Comparison of ENCODE assay signal across 11 mouse cellular contexts in the genomic region with DNA sequence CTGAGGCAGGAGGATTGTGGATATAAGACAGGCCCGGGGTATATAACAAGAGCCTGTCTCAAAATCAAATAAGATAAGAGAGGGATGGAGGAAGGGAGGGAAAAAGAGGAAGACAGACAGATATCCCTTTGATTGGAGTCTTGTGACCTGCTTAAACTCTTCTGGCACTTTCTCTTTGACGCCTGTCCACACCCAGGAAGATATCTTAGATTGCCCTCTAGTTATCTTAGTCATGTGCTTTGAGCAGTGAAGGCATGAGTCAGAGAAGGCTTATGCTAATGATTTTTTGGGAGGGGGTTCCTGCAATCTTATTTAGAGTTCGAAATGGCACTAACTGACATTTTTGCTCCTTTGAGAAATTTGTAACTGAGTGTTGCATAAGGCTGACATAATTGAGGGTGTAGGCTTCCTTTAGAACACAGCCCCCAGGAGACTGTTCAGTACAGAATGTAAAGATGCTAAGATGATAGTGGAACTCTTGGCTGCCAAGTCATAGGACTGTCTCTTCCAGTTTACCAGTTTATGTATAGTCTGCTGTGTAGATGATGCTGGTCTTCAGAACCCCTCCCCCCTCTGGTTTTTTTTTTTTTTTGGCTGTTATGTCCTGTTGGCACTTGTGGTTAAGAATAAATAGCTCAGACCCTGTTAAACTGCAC. TPM values are rescaled to one million over a fixed set of nuclear protein-coding genes. Genes with fewer than 3 reads are reported as not detected.
DNase-seq lines count a peak whose midpoint lies in the region; ATAC-seq and TF ChIP-seq lines count a peak whose summit lies in the region.
"Had no signal": no experiment of that assay in that cellular context is flagged by ENCODE, and none has a peak within 500 bp of the region (broad histone marks: within the 10 kb centered on the region; RNA-seq: fewer than 3 reads in every experiment).

No protein-coding gene starts in this region.

- no peaks in the 10 kb centered on the region for H3K27me3 ChIP-seq in heart, embryonic 15.5 days
- no peaks in the 10 kb centered on the region for H3K27me3 ChIP-seq in stomach, embryonic 15.5 days (replicated peaks)
- no peaks in the 10 kb centered on the region for H3K27me3 ChIP-seq in stomach, postnatal 0 days (ENCODE audit: control insufficient read depth, insufficient read depth, low read length)
- no peaks in the 10 kb centered on the region for H3K27me3 ChIP-seq in intestine, embryonic 15.5 days (replicated peaks)
- no peaks in the 10 kb centered on the region for H3K27me3 ChIP-seq in forebrain, embryonic 14.5 days (replicated peaks; ENCODE audit: control insufficient read depth, insufficient read depth, low read length)
- H3K27me3 ChIP-seq: limb, embryonic 12.5 days had no signal

- no peak overlapping the region for H3K4me2 ChIP-seq in heart, embryonic 15.5 days
- H3K4me2 ChIP-seq in stomach, embryonic 15.5 days: no peak overlapping the region
- no peak overlapping the region for H3K4me2 ChIP-seq in stomach, postnatal 0 days (replicated peaks; ENCODE audit: low read depth)
- no peak overlapping the region for H3K4me2 ChIP-seq in intestine, embryonic 15.5 days (replicated peaks)
- no peak overlapping the region for H3K4me2 ChIP-seq in forebrain, embryonic 14.5 days (ENCODE audit: low read length)
- H3K4me2 ChIP-seq: limb, embryonic 12.5 days had no signal

- peak overlapping the region; percentile 50 for H3K27ac ChIP-seq in heart, embryonic 15.5 days
- peak overlapping the region; percentile 37 for H3K27ac ChIP-seq in stomach, embryonic 15.5 days
- no peak overlapping the region; the same call in 1 of the 2 replicates for H3K27ac ChIP-seq in stomach, postnatal 0 days (replicated peaks)
- H3K27ac ChIP-seq in intestine, embryonic 15.5 days: peak overlapping the region; percentile 22; the same call in 1 of the 2 replicates
- no peak overlapping the region for H3K27ac ChIP-seq in forebrain, embryonic 14.5 days (ENCODE audit: low read depth, low read length)
- H3K27ac ChIP-seq: limb, embryonic 12.5 days had no signal

- no peak for DNase-seq in heart, postnatal 10 days
- no peak for DNase-seq in stomach, postnatal 0 days (ENCODE audit: low spot score)
- DNase-seq in cerebellum, postnatal 4 days (ENCODE audit: low spot score in 2 of 2): no peak
- no peak for DNase-seq in left cerebral cortex, postnatal 10 days (ENCODE audit: extremely low spot score in 1 of 2, low spot score in 2 of 2)
- no peak for DNase-seq in forebrain, embryonic 14.5 days (ENCODE audit: low spot score)
- DNase-seq: adrenal gland, postnatal 25 days; forebrain, postnatal 0 days had no signal

- ATAC-seq in heart, embryonic 15.5 days (replicated peaks; ENCODE audit: insufficient number of reproducible peaks, insufficient read depth, low FRiP score, low read depth): no peak
- no peak for ATAC-seq in stomach, embryonic 15.5 days (ENCODE audit: insufficient read depth, low FRiP score, low read depth)
- ATAC-seq in stomach, postnatal 0 days (ENCODE audit: low FRiP score, low TSS enrichment): no peak
- peak; percentile 68 for ATAC-seq in intestine, embryonic 15.5 days
- no peak for ATAC-seq in forebrain, embryonic 14.5 days
- ATAC-seq: forebrain, postnatal 0 days had no signal

- intact Hi-C loops in heart, postnatal 10 days (cut with DNase I): no loop called here
- intact Hi-C loops in left cerebral cortex, postnatal 10 days (cut with DNase I): no loop called here

- peaks cover 29% of the 10 kb centered on the region for H3K4me1 ChIP-seq in heart, embryonic 15.5 days (replicated peaks)
- H3K4me1 ChIP-seq in stomach, embryonic 15.5 days: peaks cover 16% of the 10 kb centered on the region; the same call in 1 of the 2 replicates
- H3K4me1 ChIP-seq in stomach, postnatal 0 days (replicated peaks; ENCODE audit: control insufficient read depth, insufficient read depth): peaks cover 11% of the 10 kb centered on the region; the same call in 1 of the 2 replicates
- peaks cover 11% of the 10 kb centered on the region for H3K4me1 ChIP-seq in intestine, embryonic 15.5 days (replicated peaks)
- H3K4me1 ChIP-seq in forebrain, embryonic 14.5 days (ENCODE audit: control insufficient read depth, insufficient read depth, low read length): no peaks in the 10 kb centered on the region

- TF ChIP-seq CTCF in stomach, postnatal 0 days (IDR thresholded peaks at IDR 0.05; ENCODE audit: low read depth): no peak

- 28% methylated on average over 3 of the region's 3 CpGs for WGBS in heart, embryonic 15.5 days
- 61% methylated on average over 3 of the region's 3 CpGs for WGBS in stomach, embryonic 15.5 days
- 36% methylated on average over 3 of the region's 3 CpGs for WGBS in stomach, postnatal 0 days
- WGBS in intestine, embryonic 15.5 days: 52% methylated on average over 3 of the region's 3 CpGs
- 83% methylated on average over 3 of the region's 3 CpGs for WGBS in forebrain, embryonic 14.5 days

- H3K4me3 ChIP-seq in heart, embryonic 15.5 days: no peak overlapping the region
- no peak overlapping the region for H3K4me3 ChIP-seq in stomach, embryonic 15.5 days (replicated peaks)
- H3K4me3 ChIP-seq in stomach, postnatal 0 days (ENCODE audit: low read depth, low read length): no peak overlapping the region
- no peak overlapping the region for H3K4me3 ChIP-seq in intestine, embryonic 15.5 days (replicated peaks)
- H3K4me3 ChIP-seq in forebrain, embryonic 14.5 days (ENCODE audit: low read depth, low read length): no peak overlapping the region
- H3K4me3 ChIP-seq: limb, embryonic 12.5 days had no signal

- TF ChIP-seq EP300 in stomach, postnatal 0 days (optimal IDR thresholded peaks at IDR 0.05): no peak

- H3K9me3 ChIP-seq in heart, embryonic 15.5 days (replicated peaks): no peaks in the 10 kb centered on the region
- H3K9me3 ChIP-seq in stomach, embryonic 15.5 days: no peaks in the 10 kb centered on the region
- no peaks in the 10 kb centered on the region for H3K9me3 ChIP-seq in stomach, postnatal 0 days (ENCODE audit: control insufficient read depth, low read length)
- H3K9me3 ChIP-seq in intestine, embryonic 15.5 days: no peaks in the 10 kb centered on the region
- H3K9me3 ChIP-seq in forebrain, embryonic 14.5 days (replicated peaks; ENCODE audit: control insufficient read depth, low read length): no peaks in the 10 kb centered on the region
- H3K9me3 ChIP-seq: limb, embryonic 12.5 days had no signal

- no peaks in the 10 kb centered on the region for H3K36me3 ChIP-seq in heart, embryonic 15.5 days
- no peaks in the 10 kb centered on the region for H3K36me3 ChIP-seq in stomach, embryonic 15.5 days
- no peaks in the 10 kb centered on the region for H3K36me3 ChIP-seq in stomach, postnatal 0 days (ENCODE audit: control insufficient read depth, insufficient read depth, low read length)
- H3K36me3 ChIP-seq in intestine, embryonic 15.5 days: no peaks in the 10 kb centered on the region
- H3K36me3 ChIP-seq in forebrain, embryonic 14.5 days (ENCODE audit: control insufficient read depth, insufficient read depth, low read length): no peaks in the 10 kb centered on the region
- H3K36me3 ChIP-seq: limb, embryonic 12.5 days had no signal

- H3K9ac ChIP-seq in heart, embryonic 15.5 days: no peak overlapping the region
- H3K9ac ChIP-seq in stomach, embryonic 15.5 days: no peak overlapping the region
- no peak overlapping the region for H3K9ac ChIP-seq in stomach, postnatal 0 days (ENCODE audit: low read length)
- no peak overlapping the region for H3K9ac ChIP-seq in intestine, embryonic 15.5 days
- no peak overlapping the region for H3K9ac ChIP-seq in forebrain, embryonic 14.5 days (ENCODE audit: low read length)
- H3K9ac ChIP-seq: forebrain, postnatal 0 days; limb, embryonic 12.5 days had no signal

RNA-seq across cellular contexts. Expression of gene Rad51b, which starts 55.1 kb away (rescaled TPM):
- 3.3 and 4.7 TPM in 2 replicates for polyA plus RNA-seq in heart, embryonic 15.5 days (2015; fragmentation: Nextera tagmentation; extraction: Ambion mirVana)
- 1 to 10 TPM; 2.0 TPM for total RNA-seq in heart, postnatal 10 days (2021)
- 8.3 and 8.7 TPM in 2 replicates for polyA plus RNA-seq in stomach, embryonic 15.5 days (2015; fragmentation: Nextera tagmentation; extraction: Ambion mirVana)
- 1.9 and 2.0 TPM in 2 replicates for polyA plus RNA-seq in stomach, postnatal 0 days (2015; fragmentation: Nextera tagmentation; extraction: Ambion mirVana)
- polyA plus RNA-seq in intestine, embryonic 15.5 days (2015; fragmentation: Nextera tagmentation; extraction: Ambion mirVana): 7.8 and 8.4 TPM in 2 replicates
- under 1 TPM; 0.43 to 0.71 TPM for total RNA-seq in left cerebral cortex, postnatal 10 days (2021)
- polyA plus RNA-seq in forebrain, embryonic 14.5 days (2014; fragmentation: Nextera tagmentation; extraction: Ambion mirVana): 2.6 and 3.5 TPM in 2 replicates

RNA-seq across cellular contexts. Expression of gene Zfyve26, which starts 56.1 kb away (rescaled TPM):
- polyA plus RNA-seq in heart, embryonic 15.5 days (2015; fragmentation: Nextera tagmentation; extraction: Ambion mirVana): 8.1 and 9.9 TPM in 2 replicates
- 10 to 100 TPM; 14.9 to 15.8 TPM for total RNA-seq in heart, postnatal 10 days (2021)
- 12.0 and 14.1 TPM in 2 replicates for polyA plus RNA-seq in stomach, embryonic 15.5 days (2015; fragmentation: Nextera tagmentation; extraction: Ambion mirVana)
- 3.7 and 4.6 TPM in 2 replicates for polyA plus RNA-seq in stomach, postnatal 0 days (2015; fragmentation: Nextera tagmentation; extraction: Ambion mirVana)
- 11.6 and 13.7 TPM in 2 replicates for polyA plus RNA-seq in intestine, embryonic 15.5 days (2015; fragmentation: Nextera tagmentation; extraction: Ambion mirVana)
- total RNA-seq in left cerebral cortex, postnatal 10 days (2021): 10 to 100 TPM; 22.2 to 22.7 TPM
- 8.5 and 8.9 TPM in 2 replicates for polyA plus RNA-seq in forebrain, embryonic 14.5 days (2014; fragmentation: Nextera tagmentation; extraction: Ambion mirVana)

Comparison
In these comparisons a context has a peak if more than half of its experiments do, and no peak if none do; other contexts are left out.
1. H3K27ac ChIP-seq: peak in heart, embryonic 15.5 days (single experiment), stomach, embryonic 15.5 days (single experiment) and intestine, embryonic 15.5 days (single experiment); none in stomach, postnatal 0 days (single experiment) and forebrain, embryonic 14.5 days (single experiment).